Mouse (Mus musculus) kidney, adult 18-20 months (tissue): ENCODE measurements at regions not wholly inside any gene's neighbourhood (a gene's known extent, or its start where the extent isn't known, plus 50 kb on each side); places are given as distances from the start of the nearest gene placed in this dataset.
"Not testable (repeated sequence)": the region's sequence is repeated elsewhere in the genome, so short reads cannot be mapped to it uniquely, and the experiment has no call there.

Source experiments
- DNase-seq: peaks from one replicate; pipeline ENCODE4 v3.0.0; 2021

DNA sequence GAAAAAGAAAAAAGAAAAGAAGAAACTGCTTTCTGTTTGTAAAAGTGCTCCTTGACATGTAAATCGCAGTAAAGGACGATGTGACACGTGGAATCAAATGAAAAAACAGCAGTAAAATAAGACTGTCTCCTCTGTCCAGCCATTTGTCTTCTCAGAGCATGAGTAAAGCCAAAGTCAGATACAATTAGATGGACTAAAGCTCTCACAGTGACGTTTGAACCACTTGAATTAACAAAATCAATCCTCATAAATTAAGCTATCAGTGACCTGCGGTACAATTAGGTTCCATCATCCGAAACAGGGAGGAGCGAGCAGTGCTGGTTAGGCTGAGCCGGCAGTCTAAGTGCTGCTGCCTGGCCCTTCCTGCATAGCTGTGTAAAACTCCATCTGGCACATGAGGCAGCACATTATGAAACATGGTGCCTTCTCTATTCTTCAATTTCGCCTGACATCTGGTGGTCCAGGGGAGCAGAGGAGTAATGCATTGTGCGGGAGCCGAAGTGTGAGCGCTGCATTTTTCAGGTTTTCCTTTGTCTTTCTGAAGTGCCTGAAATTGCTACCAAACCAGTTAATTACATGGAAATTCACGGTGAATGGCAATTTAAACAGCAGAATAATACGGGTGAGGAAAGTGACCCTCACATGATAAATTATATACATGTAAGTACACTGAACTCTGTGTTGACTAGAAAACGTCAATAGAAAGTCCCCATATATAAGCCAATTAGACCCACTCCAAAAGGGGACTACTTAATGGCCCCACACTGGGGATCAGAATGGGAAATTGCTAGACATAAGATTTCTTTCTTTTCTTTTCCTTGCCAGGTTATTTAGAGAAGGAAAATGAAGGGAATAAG is 118.1 kb downstream of the Mmrn1 start:
- DNase-seq = no peak

DNA sequence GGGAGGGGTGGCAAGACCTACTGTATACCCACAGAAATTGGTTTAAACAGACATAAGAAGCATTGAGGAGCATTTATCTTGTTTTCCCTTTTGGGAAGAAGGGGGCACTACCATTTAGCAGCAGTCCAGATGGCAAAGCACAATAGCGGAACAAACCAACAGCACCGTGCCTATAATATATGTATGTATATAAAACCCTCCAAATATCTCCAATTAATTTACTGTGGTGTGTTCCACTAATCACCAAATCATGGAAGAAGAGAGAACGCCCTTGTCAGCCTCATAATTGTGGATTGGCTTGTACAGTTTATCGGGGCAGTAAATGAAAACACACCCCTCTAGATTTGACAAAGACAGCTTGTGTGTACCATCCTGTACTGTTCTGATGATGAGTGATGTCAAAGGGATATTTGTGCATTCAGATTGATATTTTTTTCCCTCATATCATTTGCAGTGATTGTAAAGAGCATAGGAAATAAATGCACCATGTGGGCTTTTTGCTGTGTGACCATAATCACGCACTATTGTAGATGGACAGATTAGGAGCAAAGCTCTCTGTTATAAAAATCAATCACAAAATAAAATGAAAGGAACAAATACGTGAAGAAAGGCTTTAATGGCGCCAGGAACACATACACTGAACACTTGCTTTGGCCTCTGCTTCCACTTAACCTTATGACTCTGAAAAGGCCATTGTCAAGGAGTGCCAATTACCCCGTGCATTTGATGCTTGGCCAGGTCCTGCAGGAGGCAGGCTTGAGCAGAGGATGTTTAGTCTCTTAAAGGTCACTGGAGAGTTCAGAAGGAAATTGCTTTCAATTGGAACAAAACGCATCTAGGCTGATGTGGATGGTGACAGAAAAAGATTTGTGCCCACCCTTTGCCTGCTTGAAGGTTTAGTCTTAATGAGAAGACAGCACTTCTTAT is 119.0 kb downstream of the Mmrn1 start:
- no peak for DNase-seq

DNA sequence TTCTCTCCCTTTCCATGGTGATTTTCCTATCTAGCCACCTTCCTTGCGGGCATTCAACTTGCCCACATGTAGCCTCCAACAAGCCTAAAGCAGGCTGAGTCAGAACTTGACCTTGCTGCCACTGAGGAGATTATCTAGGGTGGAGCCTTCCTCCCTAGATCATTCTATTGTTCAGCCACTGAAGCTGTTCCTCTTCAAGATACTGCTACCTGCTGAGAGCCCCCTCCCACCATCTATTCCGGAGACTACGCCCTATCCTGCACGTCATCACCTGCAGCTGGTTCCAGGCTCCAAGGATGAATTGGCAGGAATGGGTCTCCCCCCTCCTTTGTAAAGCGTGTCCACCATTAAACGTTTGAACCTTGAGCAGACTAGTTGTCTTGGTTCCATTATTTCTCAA is 122.9 kb downstream of the Mmrn1 start:
- not testable (repeated sequence) for DNase-seq

DNA sequence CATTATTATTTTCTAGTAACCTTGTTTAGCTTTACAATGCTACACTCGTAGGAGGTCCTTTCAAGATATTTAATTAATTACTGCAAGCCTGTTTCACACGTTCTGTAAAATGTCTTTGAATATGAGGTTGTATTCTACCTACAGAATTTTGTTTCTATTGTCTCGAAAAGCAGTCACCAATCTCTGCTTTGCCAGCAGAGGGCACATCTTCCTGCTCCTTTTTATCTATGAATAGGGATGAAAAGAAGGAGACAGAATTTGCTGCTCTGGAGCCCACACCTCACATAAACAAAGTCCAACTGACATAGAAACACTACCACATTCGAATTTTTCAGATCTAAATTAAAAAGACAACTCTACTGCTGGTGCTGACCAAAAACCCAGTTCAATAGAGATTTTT is 117.0 kb upstream of the Ccser1 start:
- DNase-seq = peak; percentile 13

DNA sequence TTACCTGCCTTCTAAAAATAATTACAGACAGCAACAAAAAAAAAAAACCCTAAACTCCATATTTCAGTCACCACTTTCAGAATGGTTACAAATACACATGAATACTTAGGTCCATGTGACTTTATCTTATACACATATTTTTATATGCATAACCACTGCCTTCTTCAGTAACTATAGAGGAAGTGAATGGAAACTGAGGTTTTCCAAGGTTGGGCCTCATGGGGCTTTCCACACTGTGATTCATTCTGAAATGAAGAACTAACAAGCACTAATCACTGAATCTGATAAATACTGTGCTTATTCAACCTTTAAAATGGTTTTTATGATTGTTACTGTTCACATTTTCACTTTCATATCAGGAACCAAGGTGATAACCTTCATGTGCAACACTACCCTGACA is 114.4 kb upstream of the Ccser1 start:
- DNase-seq = no peak

DNA sequence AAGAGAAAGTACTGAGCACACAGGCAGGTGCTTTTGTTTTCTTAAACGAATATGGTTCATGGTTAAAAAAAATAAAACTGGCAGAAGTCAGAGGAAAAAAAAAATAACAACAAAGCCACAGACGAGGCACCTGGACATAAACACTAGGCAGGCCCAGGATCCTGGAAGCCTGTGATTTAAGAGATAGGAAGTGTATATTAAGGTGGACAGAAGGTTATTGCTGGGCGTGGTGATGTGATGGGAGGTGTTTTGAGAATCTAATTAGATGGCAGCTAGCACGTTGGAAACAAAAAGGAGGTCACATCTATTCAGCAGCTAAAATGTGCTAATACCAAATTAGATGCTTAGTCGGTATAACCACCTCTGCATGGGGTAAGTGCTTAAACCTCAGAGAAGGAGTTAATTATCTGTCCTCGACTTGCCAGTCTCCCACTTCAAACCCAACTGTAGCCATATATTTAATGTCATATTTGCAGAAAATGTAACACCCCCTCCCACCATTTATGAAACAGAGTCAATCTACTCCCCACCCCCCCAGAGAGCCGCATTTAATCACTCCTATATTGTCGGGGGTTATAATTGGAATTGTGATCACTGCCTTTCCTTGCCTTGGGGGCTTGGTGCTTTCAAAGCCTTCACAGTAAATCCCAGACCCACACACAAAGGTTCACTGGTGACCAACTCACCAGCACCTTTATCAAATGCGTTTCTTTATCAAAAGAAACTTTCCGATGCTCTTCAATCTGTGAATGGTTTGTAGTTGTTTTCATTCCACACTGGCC is 113.4 kb upstream of the Ccser1 start:
- DNase-seq = no peak

DNA sequence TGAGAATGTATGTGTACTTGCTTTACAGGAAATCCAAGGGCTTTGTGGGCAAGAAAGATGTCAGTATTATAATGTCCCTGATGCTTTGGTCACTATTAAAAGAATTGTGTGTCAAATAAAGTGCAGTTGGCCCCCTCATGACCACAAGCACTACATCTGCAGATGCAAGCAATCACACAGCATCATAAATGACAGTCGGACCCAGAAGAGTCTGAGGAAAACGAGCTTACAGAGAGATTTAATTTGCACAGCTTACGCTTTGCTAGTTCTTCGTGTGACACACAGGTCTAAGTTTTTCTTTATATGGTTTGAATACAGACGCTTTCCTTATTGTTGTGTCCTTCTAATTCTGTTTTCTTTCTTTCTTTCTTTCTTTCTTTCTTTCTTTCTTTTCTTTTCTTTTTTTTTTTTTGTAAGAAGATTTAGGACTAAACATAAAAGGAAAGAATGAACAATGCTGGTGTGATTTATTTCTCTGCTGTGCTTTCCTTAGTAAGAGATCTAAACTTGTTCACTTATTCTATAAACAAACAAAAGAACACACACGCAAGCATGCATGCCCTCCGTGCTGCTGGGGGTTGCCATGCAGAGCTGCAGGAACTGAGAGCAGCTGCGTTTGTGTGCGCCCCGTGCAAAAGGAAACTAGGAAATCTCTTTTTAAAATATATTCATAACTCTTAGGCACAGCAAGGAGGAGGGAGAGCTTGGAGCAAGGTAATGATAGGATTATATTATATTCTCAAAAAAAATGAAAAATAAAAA is 112.6 kb upstream of the Ccser1 start:
- no peak for DNase-seq

DNA sequence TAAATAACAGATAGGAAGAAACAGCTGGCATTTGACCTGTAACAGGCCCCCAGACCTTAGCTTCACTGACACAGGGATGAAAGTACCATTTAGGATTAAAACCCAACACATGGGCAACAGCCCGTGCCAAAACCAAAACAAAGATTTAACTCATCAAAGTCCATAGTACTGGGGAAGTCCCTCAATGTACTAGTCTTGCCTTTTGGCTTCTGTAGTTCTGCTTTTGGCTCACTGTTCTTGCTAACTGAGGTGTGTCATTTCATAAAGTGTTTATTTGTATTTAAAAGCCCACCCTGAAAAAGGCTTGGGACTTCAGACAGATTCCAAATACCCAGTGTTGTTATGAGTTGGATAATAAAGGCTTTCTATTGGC is 112.0 kb upstream of the Ccser1 start:
- DNase-seq = no peak

DNA sequence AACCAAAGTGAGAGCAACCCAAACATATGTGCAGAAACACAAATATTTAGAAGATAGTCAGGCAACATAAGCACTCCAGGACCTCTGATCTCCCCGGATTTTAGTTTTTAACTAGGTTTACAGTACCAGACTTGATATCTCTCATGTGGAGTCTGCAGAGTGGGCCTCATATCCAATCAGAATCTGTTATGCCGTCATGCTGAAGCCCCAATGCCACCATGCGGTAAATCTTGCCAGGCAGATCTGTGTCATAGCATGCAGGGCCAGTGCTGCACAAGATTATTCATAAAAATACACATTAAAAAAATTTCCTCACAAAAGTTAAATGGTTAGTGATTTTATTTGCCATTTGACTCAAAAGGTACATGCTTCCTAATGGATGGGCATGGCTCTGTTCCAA is 106.9 kb upstream of the Ccser1 start:
- no peak for DNase-seq

DNA sequence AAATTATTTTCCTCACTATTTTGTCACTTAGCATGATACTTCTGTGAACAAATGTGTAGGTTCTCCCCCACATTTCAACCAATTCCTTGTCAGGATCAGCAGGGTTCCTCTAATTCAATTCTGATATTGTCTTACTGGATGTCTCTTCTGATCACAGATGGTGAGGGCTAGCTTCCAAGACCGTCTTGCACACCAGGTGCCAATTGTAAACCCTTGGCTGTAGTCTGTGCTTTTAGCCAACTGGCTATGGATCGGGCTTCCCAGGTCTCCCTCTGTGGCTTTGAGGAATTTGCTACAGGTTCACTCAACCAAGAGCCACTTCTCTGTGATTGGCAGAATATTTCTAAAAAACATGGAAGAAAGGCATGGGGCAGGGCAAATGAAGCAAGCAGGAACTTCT is 106.3 kb upstream of the Ccser1 start:
- DNase-seq = no peak

DNA sequence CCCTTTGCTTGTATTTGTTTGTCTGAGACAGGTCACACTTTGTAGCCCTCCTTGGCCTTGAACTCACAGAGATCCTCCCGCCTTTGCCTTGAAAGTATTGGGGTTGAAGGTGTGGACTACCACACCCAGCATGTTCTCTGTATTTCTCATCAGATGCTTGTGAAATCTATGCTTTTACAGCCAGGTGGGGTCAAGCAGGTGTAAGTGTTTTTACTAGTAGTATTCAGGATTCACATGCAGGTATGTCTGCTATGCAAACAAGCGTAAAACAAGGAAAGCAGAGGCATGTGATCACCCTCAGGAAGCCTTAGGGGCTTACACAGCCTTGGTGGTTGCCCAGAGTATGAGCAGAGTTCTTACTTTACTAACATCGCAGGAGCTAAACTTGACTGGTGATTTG is 105.4 kb upstream of the Ccser1 start:
- DNase-seq = no peak

DNA sequence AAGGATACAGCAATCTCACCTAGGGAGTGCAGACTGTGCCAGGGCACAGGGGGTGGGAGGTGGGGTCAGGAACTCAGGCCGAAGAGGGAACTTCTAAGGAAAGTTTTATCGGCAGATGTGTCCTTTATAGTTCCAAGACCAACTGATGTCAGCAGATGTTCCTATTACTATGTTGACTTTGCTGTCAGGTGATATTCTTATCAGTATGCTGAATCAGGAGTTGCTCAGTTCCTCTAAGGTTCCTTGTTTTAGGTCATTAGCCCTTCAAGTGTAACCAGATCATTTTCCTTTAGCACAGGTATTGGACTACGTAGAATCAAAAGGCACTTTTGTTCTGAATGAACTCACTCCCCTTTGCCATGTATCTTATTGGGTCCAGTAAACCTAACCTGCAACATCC is 101.6 kb upstream of the Ccser1 start:
- DNase-seq = no peak

DNA sequence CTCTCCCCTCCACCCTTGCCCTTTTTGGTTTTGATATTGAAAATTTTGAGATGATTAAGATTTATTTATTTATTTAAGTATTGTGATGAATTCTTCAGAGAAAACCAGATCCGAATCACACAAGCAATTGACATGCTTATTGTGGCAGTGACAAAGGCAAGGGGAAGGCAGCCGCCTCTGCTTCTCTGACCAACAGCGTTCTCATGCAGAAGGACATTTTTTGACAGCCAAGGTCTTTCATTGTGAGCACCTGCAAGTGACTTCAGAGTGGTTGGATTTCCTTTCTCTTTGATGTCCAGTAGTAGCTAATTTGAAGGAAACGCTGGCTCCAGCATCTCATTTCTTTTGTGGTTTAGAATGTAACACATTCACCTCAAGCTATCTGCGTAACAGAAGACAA is 99.5 kb upstream of the Ccser1 start:
- no peak for DNase-seq

DNA sequence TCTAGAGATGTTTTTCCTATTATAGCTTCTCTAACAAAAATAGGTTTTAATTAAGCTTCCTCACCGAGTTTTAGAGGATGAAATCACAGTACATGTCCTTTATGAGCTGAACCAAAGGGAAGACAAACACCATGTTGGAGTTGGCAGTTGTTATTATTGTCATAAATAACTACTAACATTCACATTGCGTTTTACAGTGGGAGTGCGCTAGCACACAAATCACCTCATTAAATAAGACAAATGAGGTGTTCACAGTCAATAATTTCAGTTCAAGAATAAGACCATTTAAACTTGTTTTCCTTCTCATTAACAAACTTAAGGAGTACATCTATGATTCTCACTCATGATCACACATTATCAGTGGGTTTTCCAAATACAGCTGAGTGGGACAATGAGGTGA is 96.8 kb upstream of the Ccser1 start:
- DNase-seq = no peak

DNA sequence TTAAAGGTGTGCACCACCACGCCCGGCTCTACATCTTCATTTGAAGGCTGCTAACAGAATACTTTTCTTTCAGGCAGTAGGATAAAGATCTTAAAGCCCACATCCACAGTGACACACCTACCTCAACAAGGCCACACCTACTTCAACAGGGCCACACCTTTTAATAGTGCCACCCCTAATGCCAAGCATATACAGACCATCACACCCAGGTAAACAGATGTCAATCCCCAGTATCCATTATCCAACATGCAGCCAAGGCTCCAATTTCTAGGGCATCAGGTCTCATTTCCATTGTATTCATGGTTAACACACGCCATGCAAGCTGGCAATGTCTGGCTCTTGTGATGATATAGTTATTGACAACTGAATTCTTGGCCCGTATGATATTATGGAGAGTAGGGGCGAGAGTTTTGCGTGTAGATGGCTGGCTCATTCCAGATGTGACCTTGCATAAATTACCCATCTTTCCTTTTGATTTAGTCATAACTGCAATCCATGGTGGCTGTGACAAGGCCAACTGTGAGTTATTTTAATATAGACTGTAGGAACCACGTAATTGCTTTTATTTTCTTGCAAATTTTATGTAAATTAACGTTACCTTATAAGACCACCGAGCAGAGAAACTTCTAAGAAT is 80.7 kb upstream of the Ccser1 start:
- no peak for DNase-seq

DNA sequence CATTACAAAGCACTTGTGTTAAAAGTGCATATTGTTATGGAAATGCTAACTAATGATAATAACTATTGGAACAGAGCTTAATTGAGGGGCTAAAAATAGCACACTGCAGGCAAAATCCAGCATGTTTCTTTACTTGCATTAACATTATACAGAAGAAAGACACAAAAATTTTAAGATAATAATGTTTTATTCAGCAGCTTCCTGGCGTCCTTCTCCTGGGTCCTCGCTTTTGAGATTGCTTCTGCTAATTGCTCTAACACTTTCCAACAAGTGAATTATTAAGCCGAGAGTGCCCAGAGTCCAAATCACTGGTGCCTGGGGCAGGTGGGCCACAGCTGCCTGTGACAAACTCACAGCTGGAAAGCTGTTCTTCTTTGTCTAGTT is 80.2 kb upstream of the Ccser1 start:
- no peak for DNase-seq

DNA sequence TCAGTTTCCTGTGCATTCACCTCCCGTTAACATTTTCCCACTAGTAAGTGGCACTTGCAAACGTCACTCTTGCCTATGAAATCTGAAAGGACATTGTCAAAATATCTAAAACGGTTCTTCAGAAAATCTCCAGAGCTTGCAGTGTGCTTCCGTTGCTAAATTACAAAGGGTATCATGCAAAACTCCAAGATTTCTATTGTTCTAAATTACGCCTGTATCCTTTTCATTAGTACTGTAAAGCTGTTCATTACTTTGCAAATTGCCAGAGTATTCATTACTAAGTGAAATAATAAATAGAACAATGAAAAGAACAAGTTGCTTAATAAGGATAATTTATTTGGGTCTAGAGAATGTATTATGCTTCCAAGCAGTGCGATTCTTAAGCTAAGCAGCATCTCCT is 78.2 kb upstream of the Ccser1 start:
- DNase-seq = no peak

DNA sequence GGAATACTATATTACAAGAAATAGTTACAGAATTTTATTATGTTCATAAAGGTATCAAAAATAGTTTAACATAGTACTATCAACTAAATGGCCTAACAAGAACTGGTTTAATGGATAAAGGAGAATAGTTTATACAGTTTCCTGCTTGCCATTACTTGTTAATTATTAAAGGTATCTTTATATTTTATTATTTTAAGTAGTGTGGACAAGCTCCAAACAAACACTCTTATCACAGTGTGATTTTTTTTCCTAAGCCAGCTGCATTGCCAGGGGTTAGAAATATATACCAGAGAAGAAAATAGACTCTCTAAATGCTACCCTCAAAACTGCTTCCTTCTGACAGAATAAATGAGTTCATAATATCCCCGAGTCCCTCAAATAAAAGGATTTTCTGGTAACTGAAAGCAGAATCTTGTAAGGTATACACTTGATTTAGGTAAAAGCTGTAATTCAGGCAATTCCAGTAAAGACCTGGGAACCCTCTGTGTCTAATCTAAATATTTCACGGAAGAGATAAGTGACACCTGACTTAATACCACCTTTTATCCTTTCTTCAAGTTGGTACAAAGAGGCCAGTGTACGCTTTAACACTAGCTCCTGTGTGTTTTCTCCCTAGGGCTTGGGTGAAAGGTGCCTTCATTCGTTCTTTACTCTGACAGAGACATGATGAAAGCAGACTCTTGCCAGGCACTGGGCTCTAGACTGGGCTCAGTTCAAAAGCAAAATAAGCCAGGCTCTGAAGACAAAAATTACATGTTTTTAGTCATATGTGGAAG is 76.5 kb upstream of the Ccser1 start:
- no peak for DNase-seq

DNA sequence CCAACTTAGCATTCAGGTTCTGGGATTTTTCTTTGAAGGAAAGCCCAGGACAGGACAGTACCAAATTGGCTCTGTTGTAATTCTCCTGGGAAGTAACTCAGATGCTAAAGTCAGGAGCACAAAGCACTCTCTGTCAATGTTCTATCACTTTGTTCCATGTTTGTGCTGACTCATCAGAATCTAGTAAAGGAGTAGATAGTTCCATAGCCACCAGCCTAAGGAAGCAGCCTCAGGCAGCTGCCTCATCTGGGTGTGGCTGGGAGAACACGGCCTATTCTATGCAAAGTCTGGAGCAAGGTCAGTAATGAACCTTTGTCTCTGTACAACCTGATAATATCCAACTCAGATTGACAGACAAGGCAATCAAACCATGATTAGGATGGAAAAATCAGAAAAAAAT is 64.9 kb upstream of the Ccser1 start:
- DNase-seq = no peak

DNA sequence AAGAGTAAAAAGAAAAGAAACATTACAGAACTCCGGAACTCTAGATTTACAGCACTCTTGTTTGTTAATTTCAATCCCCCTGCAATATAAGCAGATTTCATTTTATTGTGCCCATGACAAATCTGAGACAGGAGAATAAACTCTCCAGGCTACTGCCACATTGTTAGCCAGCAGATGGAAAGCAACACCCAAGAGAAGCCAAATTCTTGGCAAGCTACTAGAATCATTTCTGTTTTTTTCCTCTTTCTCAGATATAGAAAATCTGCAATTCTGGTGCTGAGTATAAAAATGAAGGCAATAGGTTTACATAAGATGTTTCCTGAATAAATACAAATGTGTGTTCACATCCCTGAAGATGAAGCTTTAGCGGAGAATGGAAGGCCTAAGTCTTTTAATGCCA is 60.5 kb upstream of the Ccser1 start:
- no peak for DNase-seq

DNA sequence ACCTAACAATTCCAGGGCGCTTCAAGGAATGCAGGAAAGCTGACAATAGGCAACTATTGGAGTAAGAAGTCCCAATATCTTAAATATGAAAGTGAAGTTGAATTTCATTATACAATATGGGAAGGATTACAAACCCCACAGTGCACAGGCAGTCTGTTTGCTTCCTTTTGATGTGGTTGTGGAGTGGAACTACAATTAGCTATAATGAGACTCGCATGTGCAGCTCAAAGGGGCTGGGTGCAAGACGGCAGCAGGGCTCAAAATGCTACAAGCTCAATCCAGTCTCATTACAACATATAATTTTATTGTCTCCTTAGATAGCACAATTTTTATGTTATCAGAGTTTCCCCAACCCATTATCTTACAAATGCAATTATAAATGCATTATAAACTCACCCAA is 54.7 kb upstream of the Ccser1 start:
- no peak for DNase-seq
